Mouse (Mus musculus) embryonic facial prominence, embryonic 11.5 days (tissue): ENCODE measurements at regions not wholly inside any gene's neighbourhood (a gene's known extent, or its start where the extent isn't known, plus 50 kb on each side); places are given as distances from the start of the nearest gene placed in this dataset.
A peak's percentile ranks its signal among the peaks of the same experiment; 100 is the strongest.

Experiments used
- ATAC-seq: fragments of 200-750 bp; cut with Nextera tagmentation; replicated peaks from 2 replicates; pipeline ENCODE4 v1.8.0; 2017; ENCODE audit warnings: low read depth; ENCODE audit not compliant: insufficient number of reproducible peaks, low FRiP score, low TSS enrichment
- DNase-seq: peaks from one replicate; pipeline ENCODE4 v3.0.0-alpha.2; 2015; ENCODE audit warnings: low spot score
- H3K27ac ChIP-seq: fragments of 300-500 bp; sonication (generic); replicated peaks from 2 replicates; pipeline ENCODE4 v1.5.1; 2014; ENCODE audit warnings: mild to moderate bottlenecking, low read depth, low read length, control low read depth
- H3K27me3 ChIP-seq: fragments of 300-500 bp; sonication (generic); 2 replicates; pipeline ENCODE4 v1.6.1; 2014; ENCODE audit warnings: mild to moderate bottlenecking, low read length, moderate library complexity, mixed read lengths; ENCODE audit not compliant: control insufficient read depth, insufficient read depth
- H3K36me3 ChIP-seq: fragments of 300-500 bp; sonication (generic); replicated peaks from 2 replicates; pipeline ENCODE4 v1.6.1; 2014; ENCODE audit warnings: low read depth, mild to moderate bottlenecking, low read length, moderate library complexity, mixed read lengths; ENCODE audit not compliant: control insufficient read depth, insufficient read depth
- H3K4me1 ChIP-seq: fragments of 300-500 bp; sonication (generic); 2 replicates; pipeline ENCODE4 v1.6.1; 2014; ENCODE audit warnings: low read length, mixed read lengths; ENCODE audit not compliant: control insufficient read depth, insufficient read depth
- H3K4me2 ChIP-seq: fragments of 300-500 bp; sonication (generic); 2 replicates; pipeline ENCODE4 v1.6.1; 2014; ENCODE audit warnings: low read depth, mild to moderate bottlenecking, control low read depth, low read length, moderate library complexity
- H3K4me3 ChIP-seq: fragments of 300-500 bp; sonication (generic); 2 replicates; pipeline ENCODE4 v1.5.1; 2014; ENCODE audit warnings: low read depth, low read length, control low read depth
- H3K9ac ChIP-seq: fragments of 300-500 bp; sonication (generic); replicated peaks from 2 replicates; pipeline ENCODE4 v1.6.1; 2014; ENCODE audit warnings: mild to moderate bottlenecking, control low read depth, low read length
- H3K9me3 ChIP-seq: fragments of 300-500 bp; sonication (generic); replicated peaks from 2 replicates; pipeline ENCODE4 v1.6.1; 2016; ENCODE audit warnings: mild to moderate bottlenecking, low read length, inconsistent platforms, mixed read lengths; ENCODE audit not compliant: control insufficient read depth
- WGBS: fragments of 180-500 bp; shearing (Covaris S2); extraction: QIAGEN DNeasy Blood & Tissue Kit; methylation state at CpG from one replicate; pipeline ENCODE4 v1.1.7; 2014; 5-methylcytosine and 5-hydroxymethylcytosine counted together

GRCm38 (mm10) chr6:67145969-67146368, 92.0 kb upstream of the Serbp1 start:
- Histone ChIP-seq H3K9me3 (no peaks in the 10 kb centered on the region), H3K4me1 (no peaks in the 10 kb centered on the region), H3K9ac (no peak overlapping the region), H3K36me3 (no peaks in the 10 kb centered on the region), H3K27me3 (no peaks in the 10 kb centered on the region), H3K4me3 (no peak overlapping the region), H3K4me2 (no peak overlapping the region), H3K27ac (no peak overlapping the region)
- ATAC-seq (no peak), DNase-seq (no peak)
- 25% methylated on average over 5 of the region's 5 CpGs for WGBS

- Histone ChIP-seq H3K27ac (no peak overlapping the region), H3K9me3 (no peaks in the 10 kb centered on the region), H3K4me1 (no peaks in the 10 kb centered on the region), H3K4me3 (no peak overlapping the region), H3K27me3 (no peaks in the 10 kb centered on the region), H3K36me3 (no peaks in the 10 kb centered on the region), H3K4me2 (no peak overlapping the region), H3K9ac (no peak overlapping the region)
- no peak for ATAC-seq
- DNase-seq, result no peak
- WGBS, result 70% methylated on average over 13 of the region's 13 CpGs
Measured at GRCm38 (mm10) chr6:67144946-67145716, 92.8 kb upstream of the Serbp1 start.

GRCm38 (mm10) chr6:67142179-67142578, 95.8 kb upstream of the Serbp1 start:
- Histone ChIP-seq H3K27ac (no peak overlapping the region), H3K4me2 (no peak overlapping the region), H3K9ac (no peak overlapping the region), H3K36me3 (no peaks in the 10 kb centered on the region), H3K4me1 (no peaks in the 10 kb centered on the region), H3K9me3 (no peaks in the 10 kb centered on the region), H3K4me3 (no peak overlapping the region), H3K27me3 (no peaks in the 10 kb centered on the region)
- ATAC-seq (no peak), DNase-seq (peak; percentile 60)
- 40% methylated on average over 4 of the region's 4 CpGs for WGBS

GRCm38 (mm10) chr6:67140645-67141250, 97.2 kb upstream of the Serbp1 start:
- WGBS, result 85% methylated on average over 6 of the region's 6 CpGs
- no peaks in the 10 kb centered on the region for H3K4me1 ChIP-seq
- ATAC-seq, result no peak

GRCm38 (mm10) chr6:67139012-67139375, 99.0 kb upstream of the Serbp1 start:
- H3K36me3 ChIP-seq, result no peaks in the 10 kb centered on the region
- no peak overlapping the region for H3K4me3 ChIP-seq
- DNase-seq, result no peak
- H3K27ac ChIP-seq, result no peak overlapping the region
- no peak overlapping the region for H3K9ac ChIP-seq
- 85% methylated on average over 3 of the region's 3 CpGs for WGBS
- H3K4me2 ChIP-seq, result no peak overlapping the region
- H3K9me3 ChIP-seq, result no peaks in the 10 kb centered on the region
- no peaks in the 10 kb centered on the region for H3K4me1 ChIP-seq
- no peak for ATAC-seq
- H3K27me3 ChIP-seq, result no peaks in the 10 kb centered on the region

More at GRCm38 (mm10) chr6:67140645-67141250, 97.2 kb upstream of the Serbp1 start:
- Histone ChIP-seq H3K4me3 (no peak overlapping the region), H3K4me2 (no peak overlapping the region), H3K27me3 (no peaks in the 10 kb centered on the region), H3K36me3 (no peaks in the 10 kb centered on the region), H3K9me3 (no peaks in the 10 kb centered on the region), H3K27ac (no peak overlapping the region), H3K9ac (no peak overlapping the region)
- DNase-seq, result no peak

- WGBS, result 66% methylated on average over 13 of the region's 13 CpGs
- DNase-seq (no peak), ATAC-seq (no peak)
- Histone ChIP-seq H3K4me1 (no peaks in the 10 kb centered on the region), H3K27me3 (no peaks in the 10 kb centered on the region), H3K36me3 (no peaks in the 10 kb centered on the region), H3K9me3 (no peaks in the 10 kb centered on the region), H3K9ac (no peak overlapping the region), H3K4me3 (no peak overlapping the region), H3K27ac (no peak overlapping the region), H3K4me2 (no peak overlapping the region)
Measured at GRCm38 (mm10) chr6:67138302-67139011, 99.5 kb upstream of the Serbp1 start.

- Histone ChIP-seq H3K4me3 (no peak overlapping the region), H3K4me2 (no peak overlapping the region), H3K9me3 (no peaks in the 10 kb centered on the region), H3K27me3 (no peaks in the 10 kb centered on the region), H3K9ac (no peak overlapping the region), H3K4me1 (no peaks in the 10 kb centered on the region), H3K36me3 (no peaks in the 10 kb centered on the region), H3K27ac (no peak overlapping the region)
- DNase-seq (no peak), ATAC-seq (no peak)
- 72% methylated on average over 4 of the region's 4 CpGs for WGBS
Measured at GRCm38 (mm10) chr6:67137482-67137881, 100.2 kb upstream of the Gadd45a start.

GRCm38 (mm10) chr6:67134915-67135314, 97.7 kb upstream of the Gadd45a start:
- Histone ChIP-seq H3K4me1 (no peaks in the 10 kb centered on the region), H3K9ac (no peak overlapping the region), H3K9me3 (no peaks in the 10 kb centered on the region), H3K4me2 (no peak overlapping the region), H3K27me3 (no peaks in the 10 kb centered on the region), H3K4me3 (no peak overlapping the region), H3K27ac (no peak overlapping the region), H3K36me3 (no peaks in the 10 kb centered on the region)
- ATAC-seq, result no peak
- WGBS, result 35% methylated on average over 1 of the region's 1 CpGs
- DNase-seq, result peak; percentile 28
